Mouse (Mus musculus) T-helper 1 cell (primary cell): Measurements from ENCODE around the gene Tctn3.

Experiments
- in situ Hi-C: fragments of 300-600 bp; cut with MboI, MseI; formaldehyde crosslinking; loops from one replicate; pipeline ENCODE4 v1.15.1; 2025; ENCODE audit warnings: high pct_unique_total_duplicates

Tctn3 gene

GRCm38 (mm10) chr19:40611830-40612506 is at the start of gene Tctn3, which contains the start of gene Entpd1:
Tctn3 (minus strand) TSS chr19:40612233.
Entpd1 (plus strand) TSS chr19:40612366.
- in situ Hi-C loops = loop anchor here (5.0 kb wide), 1 partner anchor 110 kb away; no protein-coding TSS in a partner anchor

- in situ Hi-C loops = no loop called here
These were observed 49.1 kb upstream of the Tctn3 start for GRCm38 (mm10) chr19:40661108-40661507.

- in situ Hi-C loops = no loop called here
These were observed 48.5 kb upstream of the Tctn3 start for GRCm38 (mm10) chr19:40660510-40660909.

DNA sequence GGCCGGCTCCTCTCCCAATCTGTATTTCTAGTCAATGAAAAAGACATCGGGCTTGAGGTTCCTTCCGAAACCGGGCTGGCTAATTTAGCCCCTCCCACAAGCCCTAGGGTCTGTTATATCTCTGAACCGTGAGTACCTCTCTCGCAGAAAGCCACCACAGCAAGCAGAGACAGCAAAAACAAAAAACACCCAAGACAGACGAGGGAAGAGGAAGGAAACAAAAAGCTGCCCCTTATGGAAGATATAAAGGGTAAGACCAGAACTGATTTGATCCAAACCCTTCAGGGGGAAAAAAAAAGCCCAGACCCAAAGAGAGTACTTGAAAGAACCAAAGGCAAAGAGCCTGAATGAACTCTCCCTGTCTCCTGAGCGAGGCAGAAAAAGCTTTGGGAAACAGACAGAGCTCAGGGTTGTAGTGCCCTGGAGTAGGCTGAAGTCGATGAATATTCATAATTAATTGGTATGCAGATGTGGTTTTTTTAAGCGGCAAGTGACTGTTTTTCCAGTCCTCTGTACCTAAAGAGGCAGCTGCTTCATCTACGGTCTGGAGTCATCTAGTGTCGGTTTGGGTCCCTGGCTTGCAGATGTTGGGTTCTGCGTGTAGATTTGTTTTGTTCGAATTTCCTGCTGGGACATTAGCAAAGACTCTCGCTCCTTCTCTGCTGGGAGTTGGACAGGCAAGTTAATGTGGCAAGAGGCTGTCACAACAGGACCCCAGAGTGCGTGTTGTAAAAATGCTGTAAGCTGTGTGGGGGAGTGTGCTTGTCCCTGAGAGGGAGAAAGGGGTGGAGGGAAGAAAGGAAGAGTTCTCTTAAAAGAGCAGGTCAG is 47.8 kb upstream of the Tctn3 start:
- in situ Hi-C loops = no loop called here

DNA sequence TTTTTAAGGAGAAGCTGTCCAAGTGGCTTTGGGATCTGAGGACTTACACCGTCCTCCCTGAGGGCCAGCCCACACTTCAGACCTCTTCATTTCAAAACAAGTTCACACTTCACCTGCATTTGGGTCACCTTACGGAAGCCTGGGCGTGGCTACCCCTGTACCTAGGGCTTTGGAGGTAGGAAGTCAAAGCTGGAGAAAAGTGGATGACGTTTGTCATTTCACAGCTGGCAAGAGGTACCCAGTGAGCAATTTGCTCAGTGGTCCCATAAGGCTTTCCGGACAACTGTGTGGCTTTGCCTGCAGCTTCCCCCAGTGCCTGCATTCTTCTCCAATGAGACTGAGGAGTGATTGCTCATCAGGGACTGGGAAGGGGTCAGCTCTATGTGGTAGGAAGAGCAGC is 46.9 kb upstream of the Tctn3 start:
- in situ Hi-C loops = no loop called here

- in situ Hi-C loops = no loop called here
These were observed 46.2 kb upstream of the Tctn3 start for GRCm38 (mm10) chr19:40658281-40658680.

DNA sequence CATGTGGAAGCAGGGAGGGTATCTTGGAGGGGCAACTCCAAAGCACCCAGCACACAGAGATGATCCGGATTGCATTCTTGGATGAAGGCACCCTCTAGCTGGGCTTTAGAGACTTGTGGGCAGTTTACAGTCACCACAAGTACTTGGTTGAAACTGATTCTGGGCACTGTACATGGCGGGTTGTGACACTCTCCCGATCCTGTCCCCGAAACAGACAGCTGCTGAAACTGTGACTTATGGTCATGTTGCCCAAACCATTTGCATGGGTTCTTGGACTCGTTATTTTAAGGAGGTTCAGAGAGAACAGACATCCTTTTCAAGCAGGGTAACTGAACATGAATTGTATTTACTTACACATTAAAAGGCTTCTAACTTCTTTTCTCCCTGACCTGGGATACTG is 44.2 kb upstream of the Tctn3 start:
- in situ Hi-C loops = no loop called here

DNA sequence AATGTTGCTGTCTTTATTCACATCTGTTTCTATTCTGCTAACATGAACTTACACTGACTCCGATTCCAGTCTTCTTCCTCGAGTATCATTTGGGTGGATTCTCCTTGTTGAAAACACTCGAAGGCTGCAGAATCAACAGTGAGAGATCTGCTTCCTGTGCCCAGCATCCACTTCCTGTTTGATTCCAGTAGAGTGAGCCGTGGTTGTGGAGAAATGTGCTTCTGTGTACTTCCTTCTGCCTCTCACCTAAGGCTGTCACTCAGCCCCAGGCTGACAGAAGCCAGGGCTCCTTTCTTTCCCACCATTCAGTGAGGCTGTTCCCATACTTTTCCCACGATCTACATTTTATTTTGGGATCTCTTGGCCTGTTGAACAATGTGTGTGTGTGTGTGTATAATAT is 38.1 kb upstream of the Tctn3 start:
- in situ Hi-C loops = no loop called here

DNA sequence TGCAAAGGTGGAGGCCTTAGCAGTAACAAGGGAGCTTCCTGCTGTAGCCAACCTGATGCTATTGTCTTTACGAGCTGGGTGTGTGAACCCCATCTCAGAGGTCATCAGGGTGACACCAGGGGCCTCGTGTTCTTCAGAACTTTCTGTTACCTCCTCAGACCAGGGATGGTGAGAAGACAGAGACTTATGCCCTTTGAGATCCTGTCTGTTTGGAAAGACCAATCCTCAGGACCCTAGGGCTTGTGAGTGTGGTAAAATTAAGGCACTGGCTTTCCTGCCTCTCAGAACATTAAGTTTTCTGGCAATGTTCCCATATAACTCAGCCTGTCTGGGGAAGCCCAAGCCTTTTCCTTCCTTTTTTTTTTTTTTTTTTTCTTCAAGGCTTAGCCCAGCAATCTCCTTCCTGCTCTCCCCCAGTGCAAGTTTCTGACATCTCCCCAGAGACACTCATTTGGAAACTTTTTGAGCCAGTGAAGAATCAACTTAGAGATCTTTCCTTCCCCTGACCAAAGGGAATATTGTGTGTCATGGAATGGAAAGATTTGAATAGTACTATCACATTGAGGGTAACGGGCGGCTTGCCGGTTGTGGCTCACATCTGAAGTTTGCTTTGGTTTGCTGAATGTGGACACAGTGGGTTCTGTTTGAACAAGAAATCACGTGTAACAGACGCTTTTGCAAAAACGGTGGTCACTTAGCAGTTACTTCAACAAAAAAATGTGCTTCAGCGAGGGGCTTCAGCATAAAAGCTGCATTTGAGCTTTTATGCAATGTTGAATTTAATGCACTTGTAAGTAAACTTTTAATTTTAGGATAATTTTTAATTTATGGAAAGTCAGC is 35.5 kb upstream of the Tctn3 start:
- in situ Hi-C loops = no loop called here

DNA sequence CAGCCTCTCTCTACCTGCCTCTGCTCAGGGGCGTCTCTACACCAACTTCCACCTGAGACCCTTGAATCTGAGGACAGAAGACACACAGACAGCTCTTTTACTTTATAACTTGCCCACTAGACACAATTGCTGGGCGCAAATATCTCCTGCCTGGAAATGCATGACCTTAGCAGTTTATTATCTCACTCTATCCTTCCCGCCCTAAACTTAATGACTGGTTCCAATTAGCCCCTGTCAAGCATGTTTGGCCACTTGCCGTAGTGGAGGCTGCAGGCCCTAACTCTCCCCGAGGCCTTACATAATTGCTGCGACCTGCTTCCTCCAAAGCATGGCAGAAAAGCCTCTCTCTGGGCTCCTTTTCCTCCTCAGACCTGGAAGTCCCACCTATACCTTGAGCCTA is 34.3 kb upstream of the Tctn3 start:
- in situ Hi-C loops = no loop called here

- in situ Hi-C loops = no loop called here
These were observed 31.8 kb upstream of the Tctn3 start for GRCm38 (mm10) chr19:40643846-40644245.

DNA sequence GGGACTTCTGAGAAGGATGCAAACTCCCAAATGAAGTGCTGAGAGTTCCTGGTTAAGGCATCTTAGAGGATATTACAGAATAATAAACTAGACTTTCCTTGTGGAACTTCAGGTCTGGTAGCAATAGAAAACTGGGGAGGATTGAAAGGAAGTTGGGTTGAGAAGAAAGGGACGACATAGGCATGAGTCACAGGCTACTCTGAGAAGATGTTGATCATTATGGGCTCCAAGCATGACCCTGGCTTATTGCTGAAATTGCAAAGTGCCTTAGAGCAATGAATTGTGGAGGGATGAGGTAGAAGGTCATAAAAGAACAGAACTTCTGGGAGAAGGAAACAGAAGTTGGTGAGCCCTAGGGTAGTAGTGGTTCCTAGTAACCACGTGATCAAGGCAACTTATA is 28.8 kb upstream of the Tctn3 start:
- in situ Hi-C loops = no loop called here

- in situ Hi-C loops = no loop called here
These were observed 27.8 kb upstream of the Tctn3 start for GRCm38 (mm10) chr19:40639729-40640304.

DNA sequence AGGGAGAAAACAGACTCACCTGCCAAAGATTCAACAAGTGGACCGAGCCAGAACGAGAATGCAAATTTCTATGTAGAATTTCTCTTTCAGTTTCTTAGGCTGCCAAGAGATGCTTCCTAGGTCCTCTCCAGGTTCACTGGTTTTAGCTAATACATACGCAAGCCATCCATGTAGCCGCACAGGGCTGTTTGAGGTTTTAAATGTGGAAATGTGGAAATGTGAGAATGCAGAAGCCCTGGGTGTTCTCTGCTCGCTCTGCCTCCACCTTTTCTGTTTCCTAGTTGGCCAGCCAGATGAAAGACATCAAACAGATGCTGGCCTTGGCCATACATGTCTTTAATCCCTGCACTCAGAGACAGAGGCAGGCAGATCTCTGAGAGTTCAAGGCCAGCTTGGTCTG is 26.5 kb upstream of the Tctn3 start:
- in situ Hi-C loops = no loop called here

GRCm38 (mm10) chr19:40637601-40638000 is 25.6 kb upstream of the Tctn3 start:
- in situ Hi-C loops = no loop called here

- in situ Hi-C loops = no loop called here
These were observed 25.1 kb upstream of the Tctn3 start for GRCm38 (mm10) chr19:40637091-40637490.

DNA sequence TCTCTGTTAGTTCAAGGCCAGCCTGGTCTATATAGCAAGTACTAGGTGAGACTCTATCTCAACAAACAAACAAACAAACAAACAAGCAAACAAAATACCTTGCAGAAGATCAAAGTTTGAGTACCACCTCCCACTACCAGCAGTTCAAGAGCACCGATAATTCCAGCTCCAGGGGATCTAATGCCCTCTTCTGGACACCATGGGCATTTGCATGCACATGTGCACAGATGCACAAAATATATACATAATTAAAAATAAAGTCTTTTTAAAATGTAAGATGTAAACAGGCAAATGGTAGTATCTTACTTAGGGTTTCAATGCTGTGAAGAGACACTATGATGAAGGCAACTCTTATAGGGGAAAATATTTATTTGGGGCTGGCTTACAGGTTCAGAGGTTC is 21.1 kb upstream of the Tctn3 start:
- in situ Hi-C loops = no loop called here

DNA sequence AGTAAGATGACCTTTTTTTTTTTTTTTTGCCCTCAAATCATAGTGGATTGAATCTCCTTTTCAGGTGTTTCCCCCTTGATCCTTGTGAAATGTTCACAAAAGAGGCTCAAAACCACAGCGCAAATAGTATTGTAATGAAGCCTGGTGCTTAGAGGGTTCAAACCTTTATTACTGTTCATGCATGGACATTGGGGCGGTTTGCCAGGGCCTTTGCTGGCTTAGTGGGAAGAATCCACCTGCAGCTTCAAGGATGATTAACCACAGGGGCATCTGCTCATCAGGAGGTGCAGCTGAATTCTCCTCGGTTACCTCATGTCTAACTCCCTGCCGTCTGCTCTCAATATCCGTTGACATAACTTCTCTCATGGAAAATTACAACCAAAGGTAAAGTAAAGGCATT is 20.6 kb upstream of the Tctn3 start:
- in situ Hi-C loops = no loop called here

DNA sequence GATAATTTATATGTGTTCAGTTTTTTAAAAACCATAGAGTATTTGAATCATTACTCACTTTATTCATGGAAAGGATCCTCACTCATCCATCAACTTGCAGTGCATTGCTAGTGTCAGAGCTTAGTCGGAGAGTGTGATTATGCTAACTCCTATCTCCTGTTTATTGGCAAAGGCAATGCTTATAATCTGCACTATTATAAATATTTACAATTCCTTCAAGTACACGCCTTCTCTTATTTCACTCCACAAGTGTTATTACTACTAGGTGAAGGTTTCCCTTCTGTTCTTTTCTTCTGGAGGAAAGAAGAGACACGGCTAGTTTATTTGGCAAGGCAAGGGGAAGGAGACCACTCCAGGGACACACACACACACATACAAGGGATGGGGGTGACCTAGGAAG is 20.2 kb upstream of the Tctn3 start:
- in situ Hi-C loops = no loop called here

DNA sequence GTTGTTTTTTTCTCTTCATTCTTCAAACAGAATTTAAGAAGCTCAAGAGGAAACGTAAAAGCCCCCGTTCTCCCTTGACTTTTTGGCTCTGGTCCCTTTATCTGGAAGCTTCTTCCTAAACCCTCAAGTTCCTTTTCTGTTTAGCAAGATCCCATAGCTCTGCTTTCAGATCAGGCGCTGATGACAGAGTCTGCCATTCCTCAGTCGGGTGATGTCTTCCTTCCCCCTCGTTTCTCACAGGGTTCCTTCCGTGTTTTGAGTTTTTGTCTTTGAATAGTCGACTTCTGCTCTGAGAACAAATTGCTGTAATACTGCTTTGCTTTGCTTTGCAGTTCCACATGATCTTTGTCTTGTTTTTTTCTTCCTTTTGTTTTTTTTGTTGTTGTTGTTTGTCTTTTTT is 18.6 kb upstream of the Tctn3 start:
- in situ Hi-C loops = no loop called here

DNA sequence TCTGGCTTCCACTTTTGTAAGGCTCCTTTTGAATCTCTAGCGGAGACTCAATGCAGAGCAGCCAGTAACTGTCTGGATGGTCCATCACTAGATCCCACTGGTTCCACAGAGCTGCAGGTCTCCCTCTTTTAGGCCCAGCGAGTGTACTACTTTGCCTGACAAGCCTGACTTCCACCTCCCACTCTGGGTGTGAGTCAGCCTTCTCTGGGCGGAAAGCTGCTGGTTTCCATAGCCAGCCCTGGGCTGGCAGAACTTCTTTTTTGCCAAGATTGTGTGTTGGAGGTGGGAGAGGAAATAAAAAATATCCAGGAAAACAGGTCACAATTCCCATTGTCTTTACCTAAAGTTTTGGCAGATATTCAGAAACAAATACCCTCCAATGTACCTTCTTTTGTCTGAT is 18.1 kb upstream of the Tctn3 start:
- in situ Hi-C loops = no loop called here

DNA sequence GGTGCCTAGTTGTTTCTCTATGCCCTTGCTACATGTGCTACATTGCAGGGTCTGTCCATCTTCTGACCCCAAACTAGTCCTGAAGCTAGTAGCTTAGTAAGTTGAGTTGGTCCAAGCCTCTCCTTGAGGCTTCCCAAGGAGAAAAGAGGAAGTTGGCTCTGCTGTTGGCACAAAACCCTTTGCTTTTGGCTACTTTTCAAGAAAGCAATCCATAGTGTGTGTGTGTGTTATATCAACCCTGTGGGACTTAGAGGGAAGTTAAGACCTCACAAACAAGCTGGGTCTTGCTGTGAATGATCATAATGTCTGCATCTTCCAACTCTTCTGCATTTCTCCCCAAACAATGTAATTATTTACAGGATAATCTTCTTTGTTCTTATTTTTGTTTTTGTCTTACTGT is 16.9 kb upstream of the Tctn3 start:
- in situ Hi-C loops = no loop called here
